Comparison of ENCODE assay signal across 14 mouse cellular contexts in genomic region chr3:138513243-138513642, GRCm38 (mm10). TPM values are rescaled to one million over a fixed set of nuclear protein-coding genes. Genes with fewer than 3 reads are reported as not detected.
DNase-seq lines count a peak whose midpoint lies in the region; ATAC-seq and TF ChIP-seq lines count a peak whose summit lies in the region.
"Had no signal": no experiment of that assay in that cellular context is flagged by ENCODE, and none has a peak within 500 bp of the region (broad histone marks: within the 10 kb centered on the region; RNA-seq: fewer than 3 reads in every experiment).

No protein-coding gene starts in this region.

- no peak for DNase-seq in forebrain, postnatal 0 days
- no peak for DNase-seq in forebrain, embryonic 11.5 days (ENCODE audit: low spot score)
- DNase-seq in neural tube, embryonic 11.5 days (ENCODE audit: low spot score) = peak; percentile 46
- no peak for DNase-seq in liver, postnatal 0 days
- DNase-seq in lung, postnatal 0 days (ENCODE audit: low spot score) = no peak
- DNase-seq: left cerebral cortex, postnatal 4 days; lung, postnatal 36 days had no signal

- no peaks in the 10 kb centered on the region for H3K36me3 ChIP-seq in forebrain, postnatal 0 days (ENCODE audit: insufficient read depth)
- H3K36me3 ChIP-seq in forebrain, embryonic 11.5 days (ENCODE audit: control insufficient read depth, insufficient read depth, low read length) = no peaks in the 10 kb centered on the region
- H3K36me3 ChIP-seq in hindbrain, embryonic 12.5 days = no peaks in the 10 kb centered on the region
- no peaks in the 10 kb centered on the region for H3K36me3 ChIP-seq in limb, embryonic 12.5 days
- H3K36me3 ChIP-seq in neural tube, embryonic 11.5 days (ENCODE audit: control insufficient read depth, insufficient read depth, low read length) = no peaks in the 10 kb centered on the region
- no peaks in the 10 kb centered on the region for H3K36me3 ChIP-seq in liver, postnatal 0 days (replicated peaks; ENCODE audit: insufficient read depth, low read length)
- no peaks in the 10 kb centered on the region for H3K36me3 ChIP-seq in lung, postnatal 0 days (ENCODE audit: insufficient read depth, low read length)
- H3K36me3 ChIP-seq: embryonic facial prominence, embryonic 12.5 days; forebrain, embryonic 15.5 days; heart, embryonic 12.5 days had no signal

- no peaks in the 10 kb centered on the region for H3K4me1 ChIP-seq in forebrain, postnatal 0 days (ENCODE audit: insufficient read depth)
- peaks cover 5% of the 10 kb centered on the region; the same call in 1 of the 2 replicates for H3K4me1 ChIP-seq in forebrain, embryonic 11.5 days (replicated peaks; ENCODE audit: control insufficient read depth, insufficient read depth, low read length)
- H3K4me1 ChIP-seq in hindbrain, embryonic 12.5 days = peaks cover 13% of the 10 kb centered on the region
- peaks cover 6% of the 10 kb centered on the region; the same call in 1 of the 2 replicates for H3K4me1 ChIP-seq in limb, embryonic 12.5 days (replicated peaks)
- peaks cover 20% of the 10 kb centered on the region for H3K4me1 ChIP-seq in neural tube, embryonic 11.5 days (ENCODE audit: control insufficient read depth, insufficient read depth, low read length)
- H3K4me1 ChIP-seq in liver, postnatal 0 days (ENCODE audit: insufficient read depth) = 0 out of 2 replicates have a peak, but pooled peaks cover 2% of the 10 kb centered on the region
- H3K4me1 ChIP-seq in lung, postnatal 0 days (ENCODE audit: insufficient read depth, low read depth, low read length) = no peaks in the 10 kb centered on the region
- H3K4me1 ChIP-seq: embryonic facial prominence, embryonic 12.5 days; forebrain, embryonic 15.5 days; heart, embryonic 12.5 days had no signal

- H3K27me3 ChIP-seq in forebrain, postnatal 0 days (ENCODE audit: insufficient read depth, low read length) = no peaks in the 10 kb centered on the region
- no peaks in the 10 kb centered on the region for H3K27me3 ChIP-seq in forebrain, embryonic 11.5 days (ENCODE audit: control insufficient read depth, insufficient read depth, low read length)
- H3K27me3 ChIP-seq in hindbrain, embryonic 12.5 days = no peaks in the 10 kb centered on the region
- H3K27me3 ChIP-seq in limb, embryonic 12.5 days = no peaks in the 10 kb centered on the region
- H3K27me3 ChIP-seq in neural tube, embryonic 11.5 days (ENCODE audit: control insufficient read depth, insufficient read depth, low read length) = no peaks in the 10 kb centered on the region
- no peaks in the 10 kb centered on the region for H3K27me3 ChIP-seq in liver, postnatal 0 days (ENCODE audit: insufficient read depth, low read length)
- H3K27me3 ChIP-seq in lung, postnatal 0 days (replicated peaks; ENCODE audit: insufficient read depth, low read length) = no peaks in the 10 kb centered on the region
- H3K27me3 ChIP-seq: embryonic facial prominence, embryonic 12.5 days; forebrain, embryonic 15.5 days; heart, embryonic 12.5 days had no signal

- no peak for ATAC-seq in forebrain, postnatal 0 days
- ATAC-seq in forebrain, embryonic 11.5 days (replicated peaks; ENCODE audit: low FRiP score) = no peak
- no peak for ATAC-seq in hindbrain, embryonic 12.5 days (ENCODE audit: low FRiP score)
- no peak for ATAC-seq in limb, embryonic 12.5 days (ENCODE audit: insufficient number of reproducible peaks, insufficient read depth, low FRiP score, low TSS enrichment, low read depth)
- peak; percentile 61 for ATAC-seq in neural tube, embryonic 11.5 days (ENCODE audit: insufficient read depth, low FRiP score, low TSS enrichment)
- ATAC-seq in liver, postnatal 0 days = no peak
- ATAC-seq in lung, postnatal 0 days = no peak
- no peak for ATAC-seq in megakaryocyte, adult 5-6 weeks (ENCODE audit: poor library complexity, severe bottlenecking)
- ATAC-seq: forebrain, embryonic 15.5 days; inflammation-experienced regulatory T-cells, adult 6 months had no signal

- peak overlapping the region; percentile 19; the same call in 1 of the 2 replicates for H3K4me2 ChIP-seq in forebrain, postnatal 0 days (ENCODE audit: low read depth)
- no peak overlapping the region for H3K4me2 ChIP-seq in forebrain, embryonic 11.5 days (ENCODE audit: low read depth, low read length, severe bottlenecking)
- H3K4me2 ChIP-seq in hindbrain, embryonic 12.5 days (replicated peaks) = peak overlapping the region; percentile 33
- peak overlapping the region; percentile 36 for H3K4me2 ChIP-seq in limb, embryonic 12.5 days
- H3K4me2 ChIP-seq in neural tube, embryonic 11.5 days (ENCODE audit: low read depth) = peak overlapping the region; percentile 30
- no peak overlapping the region for H3K4me2 ChIP-seq in liver, postnatal 0 days (ENCODE audit: low read depth, low read length)
- H3K4me2 ChIP-seq in lung, postnatal 0 days (replicated peaks; ENCODE audit: low read depth, low read length) = no peak overlapping the region
- H3K4me2 ChIP-seq: embryonic facial prominence, embryonic 12.5 days; forebrain, embryonic 15.5 days; heart, embryonic 12.5 days had no signal

- no peak overlapping the region for H3K27ac ChIP-seq in forebrain, postnatal 0 days (ENCODE audit: low read depth, low read length)
- no peak overlapping the region for H3K27ac ChIP-seq in forebrain, embryonic 11.5 days (ENCODE audit: low read depth, low read length)
- no peak overlapping the region for H3K27ac ChIP-seq in hindbrain, embryonic 12.5 days
- H3K27ac ChIP-seq in limb, embryonic 12.5 days = no peak overlapping the region
- H3K27ac ChIP-seq in neural tube, embryonic 11.5 days (ENCODE audit: low read depth, low read length) = peak overlapping the region; percentile 1; the same call in 1 of the 2 replicates
- H3K27ac ChIP-seq in liver, postnatal 0 days (ENCODE audit: low read depth) = no peak overlapping the region
- H3K27ac ChIP-seq in lung, postnatal 0 days (ENCODE audit: low read length) = no peak overlapping the region
- H3K27ac ChIP-seq: embryonic facial prominence, embryonic 12.5 days; forebrain, embryonic 15.5 days had no signal

- H3K4me3 ChIP-seq in forebrain, postnatal 0 days (ENCODE audit: low read depth, low read length) = no peak overlapping the region
- H3K4me3 ChIP-seq in forebrain, embryonic 11.5 days (ENCODE audit: low read depth, low read length) = no peak overlapping the region
- H3K4me3 ChIP-seq in hindbrain, embryonic 12.5 days = no peak overlapping the region
- 0 out of 2 replicates have a peak overlapping the region, but pooled peaks have one; percentile 15 for H3K4me3 ChIP-seq in limb, embryonic 12.5 days (replicated peaks)
- no peak overlapping the region; the same call in 1 of the 2 replicates for H3K4me3 ChIP-seq in neural tube, embryonic 11.5 days (ENCODE audit: low read depth, low read length)
- H3K4me3 ChIP-seq in liver, postnatal 0 days (ENCODE audit: low read depth, low read length) = no peak overlapping the region
- H3K4me3 ChIP-seq in lung, postnatal 0 days (ENCODE audit: low read depth, low read length) = no peak overlapping the region
- H3K4me3 ChIP-seq: embryonic facial prominence, embryonic 12.5 days; forebrain, embryonic 15.5 days; heart, embryonic 12.5 days had no signal

- TF ChIP-seq EP300 in liver, postnatal 0 days (IDR thresholded peaks at IDR 0.05; ENCODE audit: low read depth) = no peak
- no peak for TF ChIP-seq EP300 in lung, postnatal 0 days (IDR thresholded peaks at IDR 0.05)

- no peak overlapping the region for H3K9ac ChIP-seq in forebrain, postnatal 0 days
- no peak overlapping the region for H3K9ac ChIP-seq in forebrain, embryonic 11.5 days (ENCODE audit: low read length)
- H3K9ac ChIP-seq in hindbrain, embryonic 12.5 days = no peak overlapping the region
- no peak overlapping the region for H3K9ac ChIP-seq in limb, embryonic 12.5 days (replicated peaks)
- H3K9ac ChIP-seq in neural tube, embryonic 11.5 days (ENCODE audit: low read length) = no peak overlapping the region
- H3K9ac ChIP-seq in liver, postnatal 0 days (replicated peaks) = no peak overlapping the region
- H3K9ac ChIP-seq in lung, postnatal 0 days (replicated peaks; ENCODE audit: low read depth) = no peak overlapping the region
- H3K9ac ChIP-seq: embryonic facial prominence, embryonic 12.5 days; forebrain, embryonic 15.5 days; heart, embryonic 12.5 days had no signal

- H3K9me3 ChIP-seq in forebrain, postnatal 0 days (ENCODE audit: low read length) = no peaks in the 10 kb centered on the region
- H3K9me3 ChIP-seq in forebrain, embryonic 11.5 days (ENCODE audit: control insufficient read depth, low read length) = no peaks in the 10 kb centered on the region
- no peaks in the 10 kb centered on the region for H3K9me3 ChIP-seq in hindbrain, embryonic 12.5 days (replicated peaks)
- no peaks in the 10 kb centered on the region for H3K9me3 ChIP-seq in limb, embryonic 12.5 days
- no peaks in the 10 kb centered on the region for H3K9me3 ChIP-seq in neural tube, embryonic 11.5 days (ENCODE audit: control insufficient read depth, low read length)
- no peaks in the 10 kb centered on the region for H3K9me3 ChIP-seq in liver, postnatal 0 days (ENCODE audit: low read length)
- no peaks in the 10 kb centered on the region for H3K9me3 ChIP-seq in lung, postnatal 0 days (ENCODE audit: low read length)
- H3K9me3 ChIP-seq: embryonic facial prominence, embryonic 12.5 days; forebrain, embryonic 15.5 days; heart, embryonic 12.5 days had no signal

- TF ChIP-seq CTCF in forebrain, postnatal 0 days (IDR thresholded peaks at IDR 0.05; ENCODE audit: low read depth) = no peak
- TF ChIP-seq CTCF in liver, postnatal 0 days (IDR thresholded peaks at IDR 0.05; ENCODE audit: low read depth) = no peak
- no peak for TF ChIP-seq CTCF in lung, postnatal 0 days (IDR thresholded peaks at IDR 0.05)

- 61% methylated on average over 12 of the region's 12 CpGs for WGBS in forebrain, postnatal 0 days
- WGBS in forebrain, embryonic 11.5 days = 67% methylated on average over 12 of the region's 12 CpGs
- 44% methylated on average over 12 of the region's 12 CpGs for WGBS in hindbrain, embryonic 12.5 days
- 48% methylated on average over 12 of the region's 12 CpGs for WGBS in limb, embryonic 12.5 days
- 28% methylated on average over 12 of the region's 12 CpGs for WGBS in neural tube, embryonic 11.5 days
- WGBS in liver, postnatal 0 days (ENCODE audit: insufficient replicate concordance) = 77% methylated on average over 12 of the region's 12 CpGs
- 57% methylated on average over 12 of the region's 12 CpGs for WGBS in lung, postnatal 0 days

RNA-seq across cellular contexts. Expression of gene Eif4e, which starts 12.7 kb away (rescaled TPM):
- total RNA-seq in forebrain, postnatal 0 days (2014; rRNA removed) = 115 and 121 TPM in 2 replicates
- 322 and 355 TPM in 2 replicates for polyA plus RNA-seq in forebrain, postnatal 0 days (2015; fragmentation: Nextera tagmentation; extraction: Ambion mirVana)
- polyA plus RNA-seq in forebrain, embryonic 11.5 days (2014; fragmentation: Nextera tagmentation; extraction: Ambion mirVana) = 483 and 500 TPM in 2 replicates
- polyA plus RNA-seq in hindbrain, embryonic 12.5 days (2016; fragmentation: Nextera tagmentation; extraction: Ambion mirVana) = 300 and 313 TPM in 2 replicates
- 380 and 391 TPM in 2 replicates for polyA plus RNA-seq in limb, embryonic 12.5 days (2016; fragmentation: Nextera tagmentation; extraction: Ambion mirVana)
- 458 and 468 TPM in 2 replicates for polyA plus RNA-seq in neural tube, embryonic 11.5 days (2014; fragmentation: Nextera tagmentation; extraction: Ambion mirVana)
- 93.7 and 98.3 TPM in 2 replicates for polyA plus RNA-seq in liver, postnatal 0 days (2015; fragmentation: Nextera tagmentation; extraction: Ambion mirVana)
- polyA plus RNA-seq in lung, postnatal 0 days (2015; fragmentation: Nextera tagmentation; extraction: Ambion mirVana) = 121 and 125 TPM in 2 replicates
- total RNA-seq in megakaryocyte, adult 5-6 weeks (2015) = 179 and 204 TPM in 2 replicates
- total RNA-seq in megakaryocyte, adult 5-6 weeks (2017) = 106 and 108 TPM in 2 replicates

RNA-seq across cellular contexts. Expression of gene Metap1, which starts 23.9 kb away (rescaled TPM):
- total RNA-seq in forebrain, postnatal 0 days (2014; rRNA removed) = 61.8 and 66.9 TPM in 2 replicates
- 43.0 and 50.2 TPM in 2 replicates for polyA plus RNA-seq in forebrain, postnatal 0 days (2015; fragmentation: Nextera tagmentation; extraction: Ambion mirVana)
- polyA plus RNA-seq in forebrain, embryonic 11.5 days (2014; fragmentation: Nextera tagmentation; extraction: Ambion mirVana) = 47.9 and 51.0 TPM in 2 replicates
- 46.4 and 47.5 TPM in 2 replicates for polyA plus RNA-seq in hindbrain, embryonic 12.5 days (2016; fragmentation: Nextera tagmentation; extraction: Ambion mirVana)
- polyA plus RNA-seq in limb, embryonic 12.5 days (2016; fragmentation: Nextera tagmentation; extraction: Ambion mirVana) = 44.1 and 44.2 TPM in 2 replicates
- polyA plus RNA-seq in neural tube, embryonic 11.5 days (2014; fragmentation: Nextera tagmentation; extraction: Ambion mirVana) = 69.0 and 69.6 TPM in 2 replicates
- 17.3 and 17.4 TPM in 2 replicates for polyA plus RNA-seq in liver, postnatal 0 days (2015; fragmentation: Nextera tagmentation; extraction: Ambion mirVana)
- polyA plus RNA-seq in lung, postnatal 0 days (2015; fragmentation: Nextera tagmentation; extraction: Ambion mirVana) = 23.9 and 25.2 TPM in 2 replicates
- total RNA-seq in megakaryocyte, adult 5-6 weeks (2015) = 20.9 and 24.0 TPM in 2 replicates
- total RNA-seq in megakaryocyte, adult 5-6 weeks (2017) = 28.5 and 36.9 TPM in 2 replicates

Comparison
In these comparisons a context has a peak if more than half of its experiments do, and no peak if none do; other contexts are left out.
1. H3K4me2 ChIP-seq: peak in forebrain, postnatal 0 days (single experiment), hindbrain, embryonic 12.5 days (single experiment), limb, embryonic 12.5 days (single experiment) and neural tube, embryonic 11.5 days (single experiment); none in forebrain, embryonic 11.5 days (single experiment), liver, postnatal 0 days (single experiment) and lung, postnatal 0 days (single experiment).